Mouse (Mus musculus): ENCODE measurements at regions not wholly inside any gene's neighbourhood (a gene's known extent, or its start where the extent isn't known, plus 50 kb on each side); places are given as distances from the start of the nearest gene placed in this dataset.
A peak's percentile ranks its signal among the peaks of the same experiment; 100 is the strongest.

DNA sequence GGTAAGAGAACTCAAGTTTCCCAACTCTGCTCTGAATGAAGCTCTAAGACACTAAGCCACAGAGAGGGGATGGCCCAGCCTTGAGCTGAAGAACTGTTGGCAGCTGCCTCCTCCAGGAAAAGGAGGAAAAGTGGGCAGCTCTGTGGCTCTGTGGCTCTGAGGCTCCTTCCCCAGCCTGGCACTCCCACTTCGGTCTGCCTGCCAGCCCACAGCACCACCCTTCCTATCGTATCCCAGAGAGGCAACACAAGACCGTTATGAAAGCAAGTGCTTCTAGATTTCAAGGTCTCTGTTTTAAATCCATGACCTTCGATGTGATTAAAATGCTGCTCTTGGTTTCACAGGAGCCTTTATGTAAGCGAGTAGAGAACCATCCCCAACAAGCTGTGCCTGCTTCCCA, 53.5 kb upstream of the Kcna5 start:
- no peak for DNase-seq (ENCODE audit: low spot score in 2 of 2)

DNA sequence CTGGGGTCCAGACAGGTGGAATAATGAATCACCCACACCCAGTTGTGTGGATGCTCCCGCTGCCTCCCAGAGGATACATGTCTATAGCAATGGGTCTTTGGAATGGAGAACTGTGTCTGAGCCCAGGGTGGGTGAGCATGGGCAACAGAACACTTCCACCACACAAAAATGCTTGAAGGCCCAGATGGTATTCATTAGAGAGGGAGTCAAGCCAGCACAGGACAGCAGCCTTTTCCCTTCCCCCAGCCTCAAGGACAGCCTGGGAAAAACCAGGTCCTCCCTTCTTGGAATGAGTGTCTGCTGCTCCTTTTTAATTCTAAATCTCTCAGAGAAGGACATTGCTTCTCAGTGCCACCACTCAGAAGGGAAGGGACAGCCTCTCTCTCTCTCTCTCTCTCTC, 52.3 kb upstream of the Kcna5 start:
- DNase-seq (ENCODE audit: low spot score in 2 of 2) = no peak

DNA sequence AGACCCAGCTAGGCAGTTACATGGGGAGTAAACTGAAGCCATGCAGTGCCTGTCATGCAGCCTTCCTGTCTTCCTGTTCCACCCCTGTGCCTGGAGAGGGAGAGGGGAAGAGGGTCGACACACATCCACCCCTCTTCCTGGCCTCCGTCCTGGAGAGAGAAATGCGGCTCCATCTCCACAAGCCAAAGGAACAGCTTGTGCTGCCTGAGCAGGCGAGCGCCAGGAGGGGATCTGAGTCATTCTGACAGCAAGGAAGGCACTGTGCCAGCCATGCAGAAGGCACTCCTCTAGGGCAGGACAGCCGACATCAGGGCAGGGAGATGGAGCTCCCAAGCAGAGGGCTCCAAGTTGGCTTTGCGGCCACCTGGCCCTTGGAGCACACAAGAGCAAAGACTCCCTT, 50.6 kb upstream of the Kcna5 start:
- peak; percentile 89 to 91 for DNase-seq (ENCODE audit: low spot score in 2 of 2)

Data from right cerebral cortex, postnatal 10 days (tissue).